Comparison of ENCODE assay signal across 22 mouse cellular contexts in the genomic region with DNA sequence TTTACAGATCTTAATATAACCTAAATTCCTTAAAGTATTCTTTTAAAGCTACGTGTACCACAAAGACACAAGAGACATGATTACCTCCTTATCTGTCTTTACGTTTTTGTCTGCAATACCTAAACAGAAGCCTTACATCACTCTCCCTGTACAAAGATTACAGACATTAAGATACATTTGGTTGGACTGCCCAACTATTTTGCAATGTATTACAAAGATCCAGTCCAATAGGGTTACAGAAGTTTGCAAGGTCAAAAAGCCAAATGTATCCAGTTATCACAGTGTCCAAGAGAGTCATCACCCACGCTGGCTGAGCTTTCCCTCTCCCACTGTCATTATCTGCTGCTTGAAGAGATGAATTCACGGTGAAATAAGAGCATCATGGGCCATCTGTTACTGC.
"Had no signal": no experiment of that assay in that cellular context is flagged by ENCODE, and none has a peak within 500 bp of the region (broad histone marks: within the 10 kb centered on the region; RNA-seq: fewer than 3 reads in every experiment).

No protein-coding gene starts in this region.

- H3K4me1 ChIP-seq: lung, embryonic 15.5 days; megakaryocyte, embryonic 14.5 days; midbrain, embryonic 12.5 days; neural tube, embryonic 13.5 days; neural tube, embryonic 15.5 days had no signal

- ATAC-seq: lung, postnatal 0 days; midbrain, embryonic 16.5 days had no signal

- H3K4me2 ChIP-seq: lung, embryonic 15.5 days; midbrain, embryonic 12.5 days; neural tube, embryonic 13.5 days; neural tube, embryonic 15.5 days had no signal

- H3K27me3 ChIP-seq: lung, embryonic 15.5 days; megakaryocyte, embryonic 14.5 days; midbrain, embryonic 12.5 days; neural tube, embryonic 13.5 days; neural tube, embryonic 15.5 days had no signal

- H3K4me3 ChIP-seq: lung, embryonic 15.5 days; megakaryocyte, embryonic 14.5 days; midbrain, embryonic 12.5 days; myocyte; neural tube, embryonic 13.5 days; neural tube, embryonic 15.5 days had no signal

- H3K9me3 ChIP-seq: lung, embryonic 15.5 days; megakaryocyte, embryonic 14.5 days; midbrain, embryonic 12.5 days; neural tube, embryonic 13.5 days; neural tube, embryonic 15.5 days had no signal

- DNase-seq: lung, adult 2 months; lung, postnatal 14 days; lung, postnatal 36 days; midbrain, embryonic 14.5 days; retina, postnatal 1 day; right cerebral cortex, adult 18-20 months; right cerebral cortex, postnatal 25 days; right cerebral cortex, postnatal 4 days; spleen, adult 18-20 months; thymus, adult 2 months; thymus, postnatal 25 days; thymus, postnatal 4 days had no signal

- H3K27ac ChIP-seq: liver, embryonic 14.5 days; lung, embryonic 15.5 days; macrophage; midbrain, embryonic 12.5 days; neural tube, embryonic 13.5 days; neural tube, embryonic 15.5 days had no signal

- H3K9ac ChIP-seq: liver, embryonic 14.5 days; lung, embryonic 15.5 days; midbrain, embryonic 12.5 days; neural tube, embryonic 13.5 days; neural tube, embryonic 15.5 days had no signal

- H3K36me3 ChIP-seq: lung, embryonic 15.5 days; midbrain, embryonic 12.5 days; neural tube, embryonic 13.5 days had no signal
